Mouse (Mus musculus) stomach, postnatal 0 days (tissue): ENCODE results near the gene Ddx31. TPM values are rescaled to one million over a fixed set of nuclear protein-coding genes. Genes with fewer than 3 reads are reported as not detected.

Experiments used
- ATAC-seq: fragments of 200-750 bp; cut with Nextera tagmentation; 2 replicates; pipeline ENCODE4 v1.8.0; 2017; ENCODE audit not compliant: low FRiP score, low TSS enrichment
- DNase-seq: peaks from one replicate; pipeline ENCODE4 v3.0.0-alpha.2; 2016; ENCODE audit warnings: low spot score
- H3K27ac ChIP-seq: fragments of 300-500 bp; sonication (generic); replicated peaks from 2 replicates; pipeline ENCODE4 v1.5.1; 2014; ENCODE audit warnings: mild to moderate bottlenecking, control low read depth
- H3K27me3 ChIP-seq: fragments of 300-500 bp; sonication (generic); 2 replicates; pipeline ENCODE4 v1.6.1; 2014; ENCODE audit warnings: low read length; ENCODE audit not compliant: control insufficient read depth, insufficient read depth
- H3K36me3 ChIP-seq: fragments of 300-500 bp; sonication (generic); 2 replicates; pipeline ENCODE4 v1.6.1; 2014; ENCODE audit warnings: low read length, mixed read lengths; ENCODE audit not compliant: control insufficient read depth, insufficient read depth
- H3K4me1 ChIP-seq: fragments of 300-500 bp; sonication (generic); replicated peaks from 2 replicates; pipeline ENCODE4 v1.6.1; 2014; ENCODE audit warnings: antibody characterized with exemption; ENCODE audit not compliant: control insufficient read depth, insufficient read depth
- H3K4me2 ChIP-seq: fragments of 300-500 bp; sonication (generic); replicated peaks from 2 replicates; pipeline ENCODE4 v1.6.1; 2014; ENCODE audit warnings: low read depth, mild to moderate bottlenecking, control low read depth, moderate library complexity
- H3K4me3 ChIP-seq: fragments of 300-500 bp; sonication (generic); 2 replicates; pipeline ENCODE4 v1.5.1; 2014; ENCODE audit warnings: low read depth, low read length, control low read depth
- H3K9ac ChIP-seq: fragments of 300-500 bp; sonication (generic); 2 replicates; pipeline ENCODE4 v1.6.1; 2014; ENCODE audit warnings: mild to moderate bottlenecking, low read length, control low read depth, mixed read lengths
- H3K9me3 ChIP-seq: fragments of 300-500 bp; sonication (generic); 2 replicates; pipeline ENCODE4 v1.6.1; 2016; ENCODE audit warnings: low read length; ENCODE audit not compliant: control insufficient read depth
- CTCF ChIP-seq: IDR thresholded peaks from 2 replicates; pipeline ENCODE4 v1.5.1; 2016; ENCODE audit warnings: antibody characterized with exemption, low read depth, mild to moderate bottlenecking, moderate library complexity
- EP300 ChIP-seq: optimal IDR thresholded peaks from 2 replicates; pipeline ENCODE3; 2016; ENCODE audit warnings: antibody characterized with exemption
- WGBS: fragments of 180-500 bp; shearing (Covaris S2); extraction: QIAGEN DNeasy Blood & Tissue Kit; methylation state at CpG from one replicate; pipeline ENCODE4 v1.1.7; 2014; 5-methylcytosine and 5-hydroxymethylcytosine counted together
- polyA plus RNA-seq: library from polyadenylated mRNA; unstranded; fragments of >200 nt; fragmentation: Nextera tagmentation; extraction: Ambion mirVana; gene quantifications from 2 replicates; pipeline ENCODE4 v1.2.1, GENCODE M21; 2015

Gene Ddx31
- polyA plus RNA-seq, 1 experiment from 2014 or later: 5.1 TPM

DNA sequence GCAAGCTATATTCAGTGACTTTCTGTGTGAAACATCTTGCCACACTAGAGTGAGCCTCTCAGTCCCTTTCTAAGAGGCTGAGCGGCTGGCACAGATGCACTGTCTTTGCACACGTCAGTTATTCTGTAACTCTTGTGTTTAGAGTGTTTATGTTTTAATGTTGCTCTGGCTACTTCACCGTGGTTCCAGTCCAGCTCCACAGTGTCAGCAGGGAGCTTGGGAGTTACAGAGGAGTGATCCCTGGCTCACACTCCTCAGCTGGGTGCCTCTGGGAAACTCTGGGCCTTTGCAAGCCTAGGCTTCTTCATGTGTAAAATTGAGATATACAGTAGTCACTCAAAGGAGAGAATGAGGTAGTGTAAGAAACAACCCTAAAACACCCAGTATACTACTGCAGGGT, 41.8 kb downstream of the Ddx31 start:
- no peak overlapping the region for H3K4me2 ChIP-seq
- H3K4me3 ChIP-seq: no peak overlapping the region
- no peak overlapping the region for H3K9ac ChIP-seq
- ATAC-seq (no peak), DNase-seq (no peak)
- TF ChIP-seq EP300 (no peak), CTCF (no peak)
- no peaks in the 10 kb centered on the region; the same call in 1 of the 2 replicates for H3K4me1 ChIP-seq
- 66% methylated on average over 3 of the region's 3 CpGs for WGBS
- no peaks in the 10 kb centered on the region for H3K27me3 ChIP-seq
- H3K9me3 ChIP-seq: no peaks in the 10 kb centered on the region
- no peak overlapping the region for H3K27ac ChIP-seq
- peaks cover 10% of the 10 kb centered on the region; the same call in 1 of the 2 replicates for H3K36me3 ChIP-seq

DNA sequence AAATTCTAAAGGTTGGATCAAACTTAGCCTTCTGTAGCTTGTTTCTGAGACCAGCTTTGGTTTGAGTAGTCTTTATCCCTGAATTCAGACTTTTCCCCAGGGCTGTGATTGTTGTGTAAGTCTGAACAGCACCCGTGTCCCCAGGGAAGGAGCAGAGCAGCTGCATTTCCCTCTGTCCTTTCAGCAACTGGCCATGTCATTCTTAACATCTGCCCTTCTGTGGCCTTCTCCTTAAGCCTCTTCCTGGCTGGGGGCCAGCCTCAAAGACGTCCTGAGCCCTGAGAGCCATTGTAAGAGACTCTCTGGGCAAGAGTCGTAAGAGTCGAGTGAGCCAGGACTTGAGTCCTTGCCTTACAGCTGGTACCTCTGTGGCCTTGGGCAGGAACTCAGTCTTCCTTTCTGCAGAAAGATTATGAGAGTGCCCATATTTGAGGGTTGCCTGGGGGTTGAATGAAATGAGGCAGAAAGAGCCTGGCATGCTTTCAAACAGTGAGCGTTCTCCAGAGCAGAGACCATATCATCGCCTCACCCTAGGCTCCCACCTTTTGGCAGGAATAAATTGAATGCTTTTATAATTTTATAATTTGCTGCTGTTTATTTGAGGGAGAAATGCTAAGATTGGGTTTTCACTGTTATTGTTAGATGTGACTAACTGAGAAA, 42.8 kb downstream of the Ddx31 start:
- Histone ChIP-seq H3K4me1 (no peaks in the 10 kb centered on the region; the same call in 1 of the 2 replicates), H3K9me3 (no peaks in the 10 kb centered on the region), H3K9ac (no peak overlapping the region), H3K27me3 (no peaks in the 10 kb centered on the region), H3K4me2 (no peak overlapping the region), H3K36me3 (peaks cover 7% of the 10 kb centered on the region; the same call in 1 of the 2 replicates), H3K27ac (no peak overlapping the region), H3K4me3 (no peak overlapping the region)
- TF ChIP-seq CTCF (no peak), EP300 (no peak)
- ATAC-seq (no peak), DNase-seq (no peak)
- 63% methylated on average over 6 of the region's 6 CpGs for WGBS

DNA sequence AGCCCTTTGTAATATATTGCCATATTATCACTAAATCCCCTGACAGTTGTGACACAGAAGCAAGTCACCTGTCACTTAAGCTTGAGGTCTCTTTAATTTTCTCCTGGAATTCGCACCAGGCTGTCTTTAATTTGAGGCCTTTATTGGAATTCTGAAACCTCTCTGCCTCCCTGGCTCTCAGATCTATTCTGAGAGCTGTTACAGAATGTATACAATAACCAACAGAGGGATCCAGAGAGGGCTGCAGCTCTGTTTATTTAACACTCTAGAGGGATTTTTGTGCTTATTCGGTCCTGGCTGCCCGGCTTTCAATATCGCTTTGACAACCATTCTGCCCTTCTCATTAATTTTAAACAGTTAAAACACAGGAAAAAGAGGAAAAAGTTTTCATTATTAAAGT, 44.7 kb downstream of the Ddx31 start:
- H3K4me2 ChIP-seq: no peak overlapping the region
- H3K9ac ChIP-seq: 0 out of 2 replicates have a peak overlapping the region, but pooled peaks have one; percentile 13
- WGBS: 33% methylated on average over 4 of the region's 4 CpGs
- ATAC-seq (no peak), DNase-seq (no peak)
- TF ChIP-seq CTCF: no peak; the same call in 1 of the 2 replicates
- no peak for TF ChIP-seq EP300
- H3K36me3 ChIP-seq: peaks cover 10% of the 10 kb centered on the region; the same call in 1 of the 2 replicates
- no peak overlapping the region for H3K4me3 ChIP-seq
- H3K4me1 ChIP-seq: no peaks in the 10 kb centered on the region; the same call in 1 of the 2 replicates
- H3K27ac ChIP-seq: no peak overlapping the region
- H3K9me3 ChIP-seq: no peaks in the 10 kb centered on the region
- no peaks in the 10 kb centered on the region for H3K27me3 ChIP-seq

DNA sequence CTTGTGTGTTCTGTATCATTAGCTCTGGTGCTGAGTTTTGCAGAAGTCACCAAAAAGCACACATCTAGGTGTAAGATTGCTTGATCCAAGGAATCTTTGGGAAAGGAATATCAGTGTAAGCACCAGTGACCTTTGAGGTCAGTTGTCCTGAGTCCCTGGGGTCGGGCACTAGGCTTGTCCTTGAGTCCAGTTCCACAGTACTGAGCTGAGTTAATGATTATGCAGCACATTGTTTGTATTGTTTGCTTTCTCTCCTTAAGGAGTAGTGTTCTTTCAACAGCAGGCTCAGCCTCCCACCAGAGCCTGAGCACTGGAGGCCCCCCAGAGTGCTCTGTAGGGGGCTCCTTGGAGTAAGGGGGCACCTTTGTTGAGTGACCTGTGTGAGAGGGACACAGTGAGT, 52.6 kb downstream of the Ddx31 start:
- ATAC-seq (peak; percentile 54), DNase-seq (peak; percentile 20)
- H3K27ac ChIP-seq: no peak overlapping the region
- no peak overlapping the region for H3K9ac ChIP-seq
- WGBS: 41% methylated on average over 1 of the region's 1 CpGs
- no peaks in the 10 kb centered on the region for H3K9me3 ChIP-seq
- no peak overlapping the region for H3K4me3 ChIP-seq
- no peaks in the 10 kb centered on the region for H3K4me1 ChIP-seq
- H3K36me3 ChIP-seq: peaks cover 8% of the 10 kb centered on the region; the same call in 1 of the 2 replicates
- TF ChIP-seq CTCF (no peak), EP300 (no peak)
- no peaks in the 10 kb centered on the region for H3K27me3 ChIP-seq
- H3K4me2 ChIP-seq: no peak overlapping the region

DNA sequence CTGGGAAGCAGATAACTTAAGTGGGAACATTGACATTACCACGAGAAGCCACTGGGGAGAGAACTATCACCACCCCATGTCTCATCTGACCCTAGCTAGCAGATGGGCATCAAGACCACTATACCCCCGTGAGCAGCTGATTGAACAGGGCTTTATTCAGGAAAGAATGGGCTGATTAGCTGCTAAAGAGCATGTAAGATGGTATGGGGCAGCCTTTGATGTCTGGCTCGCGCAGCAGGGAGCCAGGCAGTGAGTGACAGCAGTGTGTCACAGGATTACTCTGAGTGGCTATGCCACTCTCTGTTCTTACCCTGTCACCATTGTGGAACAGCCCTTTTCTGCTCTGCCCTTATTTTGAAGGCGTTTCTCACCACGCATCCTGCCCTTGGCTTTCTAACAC, 53.3 kb downstream of the Ddx31 start:
- Histone ChIP-seq H3K27me3 (no peaks in the 10 kb centered on the region), H3K4me3 (no peak overlapping the region), H3K27ac (no peak overlapping the region), H3K9me3 (no peaks in the 10 kb centered on the region), H3K36me3 (peaks cover 5% of the 10 kb centered on the region; the same call in 1 of the 2 replicates), H3K4me1 (no peaks in the 10 kb centered on the region), H3K4me2 (no peak overlapping the region), H3K9ac (no peak overlapping the region)
- TF ChIP-seq EP300 (no peak), CTCF (no peak)
- DNase-seq (no peak), ATAC-seq (no peak)
- WGBS: 77% methylated on average over 6 of the region's 6 CpGs

DNA sequence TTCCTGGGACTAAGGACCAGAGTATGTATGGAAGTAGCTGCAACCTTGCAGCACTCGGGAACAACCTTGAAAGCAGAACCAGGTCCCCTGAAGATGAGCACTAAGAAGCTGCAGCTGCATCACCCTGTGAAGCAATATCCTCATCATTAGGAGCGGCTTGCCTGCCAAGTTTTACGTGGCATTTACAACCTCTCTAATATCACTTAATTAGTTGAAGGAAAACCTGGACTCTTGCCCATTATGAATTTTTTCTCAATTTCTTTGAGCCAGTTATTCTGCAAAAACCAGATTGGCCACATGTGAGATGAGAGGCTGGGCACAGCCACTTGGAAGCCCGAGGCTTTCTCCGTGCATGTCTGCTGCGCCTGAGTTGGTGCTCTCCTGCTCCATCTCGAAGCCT, 55.7 kb downstream of the Ddx31 start:
- DNase-seq: no peak
- no peak for ATAC-seq
- Histone ChIP-seq H3K4me2 (no peak overlapping the region), H3K27ac (no peak overlapping the region), H3K36me3 (peaks cover 13% of the 10 kb centered on the region; the same call in 1 of the 2 replicates), H3K9ac (no peak overlapping the region), H3K27me3 (no peaks in the 10 kb centered on the region), H3K9me3 (no peaks in the 10 kb centered on the region), H3K4me1 (no peaks in the 10 kb centered on the region), H3K4me3 (no peak overlapping the region)
- TF ChIP-seq CTCF (no peak), EP300 (no peak)
- WGBS: 82% methylated on average over 7 of the region's 7 CpGs
